Mouse (Mus musculus) left cerebral cortex, postnatal 10 days (tissue): ENCODE results near the gene Olfr134. TPM values are rescaled to one million over a fixed set of nuclear protein-coding genes. Genes with fewer than 3 reads are reported as not detected.
"Not testable (repeated sequence)": the region's sequence is repeated elsewhere in the genome, so short reads cannot be mapped to it uniquely, and the experiment has no call there.

Experiments used
- DNase-seq, 2 experiments: peaks; one replicate each; pipeline ENCODE4 v3.0.0; 2021 to 2022; ENCODE audit warnings: low spot score in 2 of 2, mixed read lengths in 1 of 2; ENCODE audit errors: extremely low spot score in 1 of 2
- intact Hi-C: fragments of 180-260 bp; cut with DNase I; formaldehyde crosslinking; loops from one replicate; pipeline ENCODE4 v1.15.1; 2025
- total RNA-seq, 2 experiments: library from RNA; stranded (reverse); gene quantifications; 2 replicates each; pipeline ENCODE4 v1.2.3; 2021

Olfr134 gene
- total RNA-seq: not detected

DNA sequence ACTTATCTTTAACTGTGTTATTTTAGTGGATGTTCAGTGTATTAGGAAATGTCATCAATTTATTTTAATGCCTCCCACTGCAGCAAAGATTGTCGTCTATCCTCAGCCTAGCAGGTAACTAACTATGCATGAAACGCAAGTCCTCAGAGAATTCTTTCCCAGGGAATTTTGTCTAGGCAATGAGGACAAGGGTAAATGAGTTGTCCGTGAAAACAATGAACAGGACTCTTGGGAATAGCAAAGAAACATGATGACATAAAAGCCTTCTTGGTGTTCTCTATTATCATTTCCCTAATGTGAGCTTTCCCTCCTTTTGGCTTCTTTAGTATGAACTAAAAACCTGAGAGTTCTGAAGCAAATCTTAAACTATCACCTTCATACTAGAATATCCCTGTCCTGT lies at the start of gene Olfr134:
Olfr134 (plus strand) TSS at position 301 of the 400 bp plus-strand sequence.
- intact Hi-C loops: no loop called here
- no peak for DNase-seq

DNA sequence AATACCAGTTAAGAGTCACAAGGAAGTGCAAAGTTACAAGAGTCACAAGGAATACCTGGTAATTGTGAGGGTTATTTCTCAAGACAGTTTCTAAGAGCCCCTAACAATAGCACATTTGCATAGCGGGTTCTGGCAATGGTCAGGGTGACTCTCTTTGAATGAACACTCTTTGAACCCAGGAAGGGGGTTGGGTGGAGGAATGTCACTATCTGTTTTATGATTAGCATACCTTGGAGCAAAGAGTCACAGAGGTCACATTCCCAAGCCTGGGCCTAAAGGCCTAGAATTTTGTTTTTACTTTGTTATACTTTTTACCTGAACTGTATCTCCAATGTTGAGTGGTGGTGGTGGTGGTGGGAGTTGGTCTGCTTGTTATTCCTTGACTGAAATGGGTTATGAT lies 47.0 kb upstream of the Olfr134 start:
- intact Hi-C loops, DNase-seq: not testable (repeated sequence)

GRCm38 (mm10) chr17:38125371-38125770 lies 45.8 kb upstream of the Olfr134 start:
- intact Hi-C loops, DNase-seq: not testable (repeated sequence)

- intact Hi-C loops: no loop called here
- no peak for DNase-seq
These were observed 36.8 kb upstream of the Olfr134 start, which contains the start of gene Olfr132 for GRCm38 (mm10) chr17:38134426-38134825. Gene Olfr132 (minus strand): TSS chr17:38134526.

- no peak for DNase-seq
- intact Hi-C loops: no loop called here
These were observed 26.2 kb upstream of the Olfr134 start, which contains the start of gene Olfr133 for GRCm38 (mm10) chr17:38144981-38145380. Gene Olfr133 (plus strand): TSS chr17:38145281.

DNA sequence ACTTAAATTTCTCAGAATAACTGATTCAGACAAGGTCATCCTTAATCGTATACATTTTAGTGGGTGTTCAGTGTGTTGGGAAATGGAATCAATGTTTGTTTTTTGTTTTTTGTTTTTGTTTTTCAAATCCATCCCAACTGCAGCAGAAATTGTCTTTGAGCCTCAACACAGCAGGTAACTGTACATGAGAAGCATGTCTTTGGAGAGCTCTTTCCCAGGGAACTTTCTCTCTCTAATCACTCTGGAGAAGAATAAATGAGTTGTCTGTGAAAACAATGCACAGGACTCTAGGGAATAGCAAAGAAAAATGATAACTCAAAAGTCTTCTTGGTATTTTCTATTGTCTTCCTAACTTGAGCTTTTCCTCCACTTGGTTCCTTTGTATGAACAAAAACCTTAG lies 32.8 kb downstream of the Olfr134 start, which contains the start of gene Olfr135:
Olfr135 (plus strand) TSS at position 301 of the 400 bp plus-strand sequence.
- no peak for DNase-seq
- intact Hi-C loops: no loop called here

Other genes with a start within 250 kb of the Olfr134 start
- not detected for gene Olfr761, start 218.3 kb upstream of the Olfr134 start, total RNA-seq
- not detected for gene Olfr129, start 111.3 kb upstream of the Olfr134 start, total RNA-seq
- not detected for gene Olfr130, start 107.5 kb upstream of the Olfr134 start, total RNA-seq
- gene Olfr131, start 82.7 kb upstream of the Olfr134 start, total RNA-seq: not detected
- gene Olfr132, start 36.9 kb upstream of the Olfr134 start, total RNA-seq: not detected
- gene Olfr133, start 26.1 kb upstream of the Olfr134 start, total RNA-seq: not detected
- gene Olfr135, start 32.9 kb downstream of the Olfr134 start, total RNA-seq: not detected
- gene Olfr138, start 89.6 kb downstream of the Olfr134 start, total RNA-seq: not detected
- not detected for gene Olfr137, start 136.2 kb downstream of the Olfr134 start, total RNA-seq
- gene Olfr136, start 158.4 kb downstream of the Olfr134 start, total RNA-seq: not detected
- not detected for gene Esp36, start 248.8 kb downstream of the Olfr134 start, total RNA-seq